Mouse (Mus musculus): ENCODE data around the gene Gpnmb.
A peak's percentile ranks its signal among the peaks of the same experiment; 100 is the strongest.

Gene Gpnmb

DNA sequence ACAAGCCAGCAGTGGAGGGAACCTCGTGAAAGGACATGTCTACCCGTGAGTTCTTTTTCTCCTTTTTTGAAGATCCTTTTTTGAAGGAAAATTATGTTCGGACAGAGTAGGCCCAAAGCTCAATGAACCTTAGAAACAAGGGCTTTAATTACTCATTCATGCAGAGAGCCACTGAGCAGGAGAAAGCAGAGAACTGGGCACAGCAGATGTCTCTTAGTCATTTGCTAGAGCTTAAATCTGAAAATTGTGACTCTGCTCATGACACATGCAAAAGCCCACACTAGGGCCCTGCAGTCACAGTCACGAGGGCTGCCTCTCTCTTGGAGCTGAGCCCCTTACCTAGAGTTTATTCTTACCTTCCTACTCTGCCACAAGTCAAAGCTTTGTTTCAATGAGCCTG, 3.6 kb upstream of the Gpnmb start:
- no peak for DNase-seq

DNA sequence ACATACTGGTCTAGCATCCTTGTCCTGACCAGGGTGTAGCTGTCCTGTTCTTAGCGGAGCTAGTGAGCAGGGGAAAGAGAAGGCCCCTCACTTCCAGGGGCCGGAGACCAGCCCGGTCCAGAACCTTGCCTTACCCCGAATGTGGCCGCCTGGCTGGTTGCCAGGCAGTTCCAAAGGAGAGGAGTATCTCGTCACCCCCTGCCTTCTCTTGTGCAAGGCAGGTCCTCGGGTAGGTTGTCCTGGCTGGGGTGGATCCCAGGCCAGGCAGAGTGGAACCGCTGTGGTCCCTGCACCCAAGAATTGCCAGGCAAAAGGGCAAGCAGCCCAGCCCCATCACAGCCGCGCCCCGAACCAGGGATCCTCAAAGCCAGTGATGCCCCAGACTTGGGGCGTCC, 919 bp downstream of the Gpnmb start:
- DNase-seq: no peak

DNA sequence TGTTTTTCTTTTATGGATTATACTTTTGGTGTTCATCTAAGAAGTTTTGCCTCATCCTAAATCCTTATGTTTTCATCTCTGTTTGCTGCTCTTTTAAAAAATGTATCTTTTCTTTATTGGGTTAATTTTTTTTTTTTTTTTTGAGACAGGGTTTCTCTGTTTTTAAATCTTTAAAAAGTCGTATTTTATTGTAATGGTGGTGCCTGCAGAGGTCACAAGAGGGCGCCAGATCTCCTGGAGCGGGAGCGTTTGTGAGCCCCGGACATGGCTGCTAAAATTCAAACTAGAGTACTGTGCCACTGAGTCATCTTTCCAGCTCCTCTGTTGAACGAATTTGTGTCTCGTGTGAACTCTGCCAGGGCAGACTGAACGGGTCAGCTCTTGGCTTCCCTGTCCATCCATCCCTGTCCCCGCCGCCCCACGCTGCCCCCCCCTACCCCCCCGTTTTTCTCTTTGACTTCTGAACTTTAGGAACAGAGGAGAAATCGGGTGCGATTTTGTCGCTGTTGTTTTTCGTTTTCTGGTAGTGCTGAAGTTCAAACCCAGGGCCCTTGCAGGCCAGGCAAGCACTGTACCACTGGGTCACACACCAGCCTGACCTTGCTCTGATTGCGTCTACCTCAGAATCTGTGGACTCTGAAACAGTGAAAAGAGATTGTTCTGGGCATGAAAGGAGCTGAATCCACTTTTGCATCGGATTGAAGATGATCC, 3.3 kb downstream of the Gpnmb start:
- peak; percentile 38 to 68 for DNase-seq

DNA sequence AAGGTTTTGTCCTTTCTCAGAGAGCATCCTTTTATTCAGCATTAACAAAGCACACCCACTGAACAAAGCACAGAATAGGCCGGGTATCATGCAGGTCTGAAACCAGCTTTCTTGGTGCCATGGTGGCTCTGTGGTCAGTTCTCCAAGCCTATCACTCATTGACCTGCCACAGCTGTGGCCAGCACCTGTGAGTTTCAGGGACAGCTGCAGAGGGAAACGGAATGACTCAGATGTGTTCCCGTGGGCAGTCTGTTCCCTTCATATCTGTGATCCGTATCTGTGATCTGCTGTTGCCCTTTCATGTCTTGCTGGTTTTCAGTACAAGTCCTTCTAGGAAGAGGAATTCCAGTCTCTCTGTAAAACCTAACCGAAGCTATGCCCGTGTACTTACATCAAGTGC, 10.2 kb downstream of the Gpnmb start:
- no peak for DNase-seq

DNA sequence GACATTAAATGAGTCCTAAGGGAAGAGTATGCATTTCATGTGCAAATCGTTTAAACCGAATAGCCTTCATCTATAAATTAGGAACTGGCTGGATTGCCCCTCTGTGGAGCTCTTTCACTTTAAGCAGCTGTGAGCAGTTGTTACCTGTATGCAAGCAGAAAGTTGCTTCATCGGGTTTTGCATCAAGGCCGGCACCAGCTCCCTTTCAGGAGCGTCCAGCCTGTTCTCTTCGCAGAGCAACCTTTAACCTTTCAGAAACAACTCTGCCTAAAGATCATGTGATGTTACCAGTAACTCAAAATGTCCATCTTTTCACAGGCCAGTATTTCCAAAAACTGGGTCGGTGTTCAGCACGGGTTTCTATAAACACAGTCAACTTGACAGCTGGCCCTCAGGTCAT, 10.6 kb downstream of the Gpnmb start:
- no peak for DNase-seq

DNA sequence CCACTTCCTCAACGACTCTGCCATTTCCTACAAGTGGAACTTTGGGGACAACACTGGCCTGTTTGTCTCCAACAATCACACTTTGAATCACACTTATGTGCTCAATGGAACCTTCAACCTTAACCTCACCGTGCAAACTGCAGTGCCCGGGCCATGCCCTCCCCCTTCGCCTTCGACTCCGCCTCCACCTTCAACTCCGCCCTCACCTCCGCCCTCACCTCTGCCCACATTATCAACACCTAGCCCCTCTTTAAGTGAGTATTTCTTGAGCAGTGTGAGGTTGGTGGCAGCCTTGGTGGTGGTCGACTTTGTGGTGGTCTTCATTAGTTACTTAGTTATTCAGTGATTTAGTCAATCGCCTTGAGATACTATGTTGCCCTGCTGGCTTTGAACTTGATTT, 11.5 kb downstream of the Gpnmb start:
- DNase-seq: no peak

DNA sequence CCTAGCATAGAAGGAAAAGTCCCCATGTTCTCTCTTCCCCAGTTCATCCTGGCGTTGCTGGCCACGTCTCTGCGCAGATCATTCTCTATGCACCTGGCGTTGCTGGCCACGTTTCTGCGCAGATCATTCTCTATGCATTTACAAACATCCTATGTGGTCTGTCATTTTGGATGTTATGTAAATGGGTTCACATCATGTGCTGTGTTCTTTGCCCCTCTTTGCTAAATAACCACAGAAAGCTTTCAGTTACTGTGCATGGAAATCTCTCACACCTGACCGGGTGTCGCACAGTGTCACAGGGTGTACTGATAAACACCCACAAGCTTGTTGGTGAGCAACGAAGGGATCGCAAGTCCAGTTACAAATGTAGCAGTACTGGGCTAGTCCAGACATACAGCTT, 12.0 kb downstream of the Gpnmb start:
- DNase-seq: no peak

DNA sequence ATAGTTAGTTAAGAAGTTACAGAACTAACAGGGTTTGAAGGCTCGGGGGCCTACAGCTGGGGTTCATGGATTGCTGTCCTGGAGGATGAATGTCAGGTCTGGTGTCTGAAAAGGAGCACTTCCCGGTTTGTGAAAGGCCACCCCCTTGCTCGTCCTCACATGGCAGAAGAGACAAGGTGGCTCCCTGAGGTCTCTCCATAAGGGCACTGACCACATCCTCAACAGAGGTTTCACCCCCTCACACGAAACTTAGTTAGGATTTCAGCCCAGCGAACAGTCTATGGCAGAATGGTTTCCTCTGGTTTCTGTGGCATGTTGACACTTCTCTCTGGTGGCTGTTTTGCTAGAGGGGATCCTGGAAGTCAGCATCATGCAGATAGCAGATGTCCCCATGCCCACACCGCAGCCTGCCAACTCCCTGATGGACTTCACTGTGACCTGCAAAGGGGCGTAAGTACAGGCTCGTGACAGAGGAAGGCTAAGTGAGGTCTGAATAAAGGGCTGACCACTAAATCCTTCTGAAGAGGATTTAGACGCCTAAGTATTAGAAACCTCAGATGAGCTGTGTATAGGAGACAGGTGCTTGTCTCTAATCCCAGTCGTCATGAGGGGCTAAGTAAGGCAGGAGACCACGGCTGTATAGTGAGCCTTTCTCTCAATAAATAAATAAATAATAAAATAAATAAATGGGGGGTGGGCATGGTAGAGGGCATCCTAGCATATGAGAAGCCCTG, 14.5 kb downstream of the Gpnmb start:
- no peak for DNase-seq

DNA sequence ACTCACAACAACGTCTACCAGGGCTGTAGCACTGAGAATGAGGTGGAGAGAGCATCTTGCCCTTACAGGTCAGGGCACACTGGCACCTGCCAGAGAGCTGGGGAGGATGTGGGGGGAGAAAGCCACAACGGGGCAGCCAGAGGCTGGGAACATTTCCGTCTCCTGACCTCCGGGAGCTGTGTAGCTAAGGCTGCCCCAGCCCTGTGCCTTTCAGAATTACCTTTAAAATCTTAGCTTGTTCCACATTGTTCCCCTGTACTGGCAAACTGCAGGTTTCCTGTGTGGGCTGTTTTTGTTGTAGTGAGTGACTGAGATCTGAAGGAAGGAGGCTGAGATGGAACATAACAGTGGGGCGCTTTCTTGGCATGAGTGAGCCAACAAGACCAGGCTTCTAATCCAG, 15.8 kb downstream of the Gpnmb start:
- DNase-seq: no peak

DNA sequence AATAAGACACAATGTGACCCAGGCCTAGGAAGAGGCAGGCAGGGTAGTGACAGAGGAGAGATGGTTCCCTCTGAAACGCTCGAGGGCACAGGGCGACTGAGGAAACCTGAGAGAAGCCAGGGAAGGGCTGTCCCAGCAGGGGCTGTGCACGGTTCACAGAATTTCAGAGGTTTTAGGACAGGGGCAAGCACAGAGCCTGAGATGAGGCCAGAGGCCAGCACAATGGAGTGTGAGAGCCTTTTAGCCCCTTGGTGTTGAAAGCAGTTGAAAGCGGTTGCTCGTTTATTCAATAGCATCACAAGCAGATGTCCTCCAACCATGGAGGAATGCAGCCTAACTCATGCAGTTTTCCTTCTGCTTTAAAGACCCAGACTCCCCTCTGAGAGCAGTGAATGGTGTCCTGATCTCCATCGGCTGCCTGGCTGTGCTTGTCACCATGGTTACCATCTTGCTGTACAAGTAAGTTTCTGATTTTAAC, 18.9 kb downstream of the Gpnmb start:
- DNase-seq: no peak

DNA sequence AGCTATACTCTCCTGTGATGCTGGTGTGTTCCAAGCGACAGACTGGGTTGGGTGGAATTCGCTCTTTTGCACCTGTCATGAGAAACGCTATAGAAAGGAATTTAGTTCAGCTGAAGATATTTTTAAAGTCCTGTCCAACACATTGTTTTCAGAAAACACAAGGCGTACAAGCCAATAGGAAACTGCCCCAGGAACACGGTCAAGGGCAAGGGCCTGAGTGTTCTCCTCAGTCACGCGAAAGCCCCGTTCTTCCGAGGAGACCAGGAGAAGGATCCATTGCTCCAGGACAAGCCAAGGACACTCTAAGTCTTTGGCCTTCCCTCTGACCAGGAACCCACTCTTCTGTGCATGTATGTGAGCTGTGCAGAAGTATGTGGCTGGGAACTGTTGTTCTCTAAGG, 19.7 kb downstream of the Gpnmb start:
- no peak for DNase-seq

DNA sequence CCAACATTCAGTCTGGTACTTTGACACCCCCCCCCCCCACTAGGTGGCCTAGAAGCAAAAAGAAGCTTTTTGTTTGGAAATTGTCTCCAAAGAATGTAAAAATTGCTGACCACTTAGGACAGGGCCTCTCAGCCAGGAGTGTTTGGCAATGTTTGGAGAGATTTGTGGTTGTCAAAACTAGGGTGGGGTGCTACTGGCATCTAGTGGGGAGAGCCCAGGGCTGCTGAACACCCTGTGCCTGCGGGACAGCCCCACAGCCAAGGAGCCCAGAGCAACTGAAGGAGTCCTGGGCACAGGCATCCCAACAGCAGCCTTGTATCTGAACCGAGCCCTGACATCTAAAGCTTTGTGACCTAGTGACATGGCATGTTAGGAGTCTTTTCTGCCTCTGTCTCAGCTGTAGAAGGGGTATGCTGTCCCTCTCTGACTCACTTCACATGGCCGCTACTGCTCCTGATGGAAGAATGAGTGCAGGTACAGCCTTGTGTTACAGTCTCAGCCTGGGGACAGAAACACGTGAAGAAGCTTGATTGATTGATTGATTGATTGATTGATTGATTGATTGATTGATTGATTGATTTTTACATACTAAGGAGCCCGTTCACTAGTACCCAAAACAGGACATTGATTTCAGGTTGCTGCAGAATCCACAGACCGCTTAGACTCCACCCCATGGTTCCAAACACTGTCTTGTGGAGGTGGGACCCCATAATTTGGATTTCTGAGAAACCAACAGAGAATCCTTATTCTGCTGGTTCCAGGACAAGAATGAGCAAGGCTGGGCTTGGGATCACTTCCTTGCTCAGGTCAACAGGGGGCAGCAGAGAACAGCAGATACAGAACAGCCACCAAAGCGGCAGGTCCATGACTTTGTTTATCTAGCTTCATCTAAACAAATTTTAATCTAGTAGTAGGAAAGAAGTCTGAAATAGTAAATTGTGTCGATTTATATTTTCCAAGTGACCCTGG, 21.0 kb downstream of the Gpnmb start:
- peak; percentile 71 to 81 for DNase-seq

DNA sequence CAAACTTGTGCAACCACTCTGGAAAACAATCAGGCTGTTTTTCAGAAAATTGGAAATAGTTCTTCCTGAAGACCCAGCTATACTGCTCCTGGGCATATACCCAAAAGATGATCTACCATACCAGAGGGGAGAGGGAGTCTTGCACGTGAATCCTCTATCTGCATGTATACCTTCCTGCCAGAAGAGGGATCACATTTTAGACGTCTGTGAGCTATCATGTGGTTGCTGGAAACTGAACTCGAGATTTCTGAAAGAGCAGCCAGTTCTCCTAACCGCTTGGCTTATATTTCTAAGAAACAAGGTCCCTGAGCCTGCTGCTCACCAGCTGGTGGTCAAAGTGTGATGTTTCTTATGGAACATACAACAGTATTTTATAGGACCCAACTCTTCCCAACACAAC, 32.0 kb downstream of the Gpnmb start:
- no peak for DNase-seq

DNA sequence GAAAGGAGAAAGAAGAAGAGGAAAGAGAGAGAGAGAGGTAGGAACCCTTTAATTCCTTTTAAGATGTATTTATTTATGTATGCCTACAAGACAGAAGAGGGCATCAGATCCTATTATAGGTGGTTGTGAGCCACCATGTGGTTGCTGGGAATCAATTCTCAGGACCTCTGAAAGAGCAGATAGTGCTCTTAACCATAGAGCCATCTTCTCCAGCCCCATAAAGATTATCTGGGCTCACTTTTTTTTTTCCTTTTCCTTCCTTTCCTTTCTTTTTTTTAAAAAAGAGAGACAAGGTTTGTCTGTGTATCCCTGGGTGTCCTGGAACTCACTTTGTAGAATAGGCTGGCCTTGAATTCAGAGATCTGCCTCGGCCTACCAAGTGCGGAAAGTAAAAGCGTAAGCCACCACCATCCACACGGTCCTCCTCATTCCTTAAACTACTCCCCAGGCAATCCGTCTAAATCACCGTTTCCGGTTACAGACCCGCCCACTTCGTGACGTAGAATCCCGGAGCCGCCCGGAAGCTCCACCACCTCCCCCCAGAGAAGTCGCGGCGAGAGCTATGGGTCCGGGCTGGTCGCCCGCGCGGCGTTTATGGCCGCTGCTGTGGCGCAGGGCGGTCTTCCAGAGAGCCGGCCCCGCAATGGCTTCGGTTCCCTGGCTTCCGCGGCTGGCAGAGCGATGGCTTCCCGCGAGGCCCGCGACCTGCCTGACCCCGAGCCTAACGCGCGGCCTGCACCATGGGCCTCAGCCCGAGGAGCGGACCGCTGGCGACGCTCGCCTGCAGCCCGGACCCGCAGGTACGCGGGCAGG, 37.2 kb downstream of the Gpnmb start, which contains the start of gene Malsu1:
Malsu1 (plus strand) TSS at position 492 of the 813 bp plus-strand sequence.
- peak; percentile 95 to 96 for DNase-seq

DNA sequence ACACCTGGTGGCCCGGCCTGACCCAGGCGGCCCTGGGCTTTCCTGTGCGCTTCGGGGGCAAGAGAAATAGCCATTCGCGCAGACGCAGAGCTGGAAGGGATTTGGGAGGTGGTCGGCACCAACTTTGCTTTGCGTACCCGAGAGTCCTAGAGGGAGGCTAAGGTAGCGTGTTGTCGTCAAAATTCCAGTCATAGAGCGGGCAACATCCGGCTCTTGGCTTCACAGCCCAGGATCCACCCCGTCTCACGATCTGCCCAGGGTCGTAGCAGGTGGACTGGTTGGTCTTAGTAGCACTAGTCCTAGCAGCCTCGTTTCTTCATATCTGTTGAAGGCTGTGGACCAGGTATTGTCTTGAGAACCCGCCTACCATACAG, 37.8 kb downstream of the Gpnmb start:
- DNase-seq: no peak

DNA sequence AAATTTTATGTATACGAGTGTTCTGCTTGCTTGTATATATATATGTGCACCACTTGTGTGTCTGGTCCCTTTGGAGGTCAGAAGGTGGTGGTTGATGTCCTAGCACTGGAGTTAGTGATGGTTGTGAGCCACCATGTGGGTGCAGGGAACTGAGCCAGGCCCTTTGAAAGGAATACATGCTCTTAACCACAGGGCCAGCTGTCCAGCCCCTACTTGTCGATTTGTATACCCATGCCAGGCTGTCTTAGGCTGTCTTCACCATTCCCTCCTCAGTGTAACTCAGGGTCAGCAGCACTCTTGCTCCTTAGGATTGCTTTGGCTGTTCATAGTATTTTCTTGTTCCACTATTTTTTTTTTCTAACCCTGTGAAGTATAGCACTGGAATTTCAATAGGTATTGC, 41.5 kb downstream of the Gpnmb start:
- no peak for DNase-seq

DNA sequence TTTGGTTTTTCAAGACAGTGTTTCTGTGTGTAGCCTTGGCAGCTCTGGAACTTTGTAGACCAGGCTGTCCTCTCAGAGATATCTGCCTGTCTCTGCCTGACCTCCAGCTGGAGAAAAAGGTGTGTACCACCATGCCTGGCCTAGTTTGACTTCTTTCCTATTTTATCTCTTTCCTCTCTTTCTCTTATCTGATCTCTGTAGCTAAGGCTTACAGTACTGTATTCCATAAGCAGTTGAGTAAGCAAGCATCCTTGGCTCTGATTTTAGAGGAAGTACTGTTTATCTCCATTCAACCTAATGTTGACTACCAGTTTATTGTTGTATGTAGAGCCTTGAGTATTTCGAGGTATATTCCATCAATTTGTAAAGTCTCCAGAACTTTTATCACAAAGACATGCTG, 43.0 kb downstream of the Gpnmb start:
- no peak for DNase-seq

DNA sequence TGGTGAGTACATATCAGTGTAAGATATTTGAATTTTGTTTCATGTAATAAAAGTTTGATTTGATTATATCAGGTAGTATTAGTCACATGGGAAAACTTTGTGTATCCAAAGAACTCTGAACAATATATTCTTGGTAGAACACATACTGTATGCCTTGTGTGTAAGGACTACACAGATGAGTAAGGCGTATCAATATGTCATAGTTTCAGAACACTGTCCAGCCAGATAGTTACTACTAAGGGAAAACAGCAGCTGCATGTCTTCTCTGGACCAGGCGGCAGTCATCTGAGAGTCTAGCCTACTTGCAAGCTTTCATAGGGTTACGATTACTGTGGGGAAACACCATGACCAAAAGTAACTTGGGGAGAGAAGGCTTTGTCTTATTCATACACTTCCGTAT, 46.7 kb downstream of the Gpnmb start:
- DNase-seq: no peak

DNA sequence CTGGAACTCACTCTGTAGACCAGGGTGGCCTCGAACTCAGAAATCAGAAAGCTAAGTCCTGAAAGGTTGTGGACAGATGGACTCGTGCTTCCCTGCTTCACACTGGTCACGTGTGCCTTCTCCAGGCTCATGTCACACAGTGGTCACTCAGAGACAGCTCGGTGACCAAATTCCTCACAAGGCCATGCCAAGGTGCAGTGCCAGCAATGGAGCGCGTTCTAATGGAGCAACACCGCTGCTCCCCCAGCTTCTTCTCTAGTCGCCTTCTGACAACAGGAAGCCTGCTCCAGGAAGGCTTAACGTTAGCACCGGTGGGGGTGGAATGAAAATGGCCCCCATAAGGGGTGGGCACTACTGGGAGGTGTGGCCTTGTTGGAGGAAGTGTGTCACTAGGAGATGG, 58.6 kb downstream of the Gpnmb start:
- DNase-seq: no peak

DNA sequence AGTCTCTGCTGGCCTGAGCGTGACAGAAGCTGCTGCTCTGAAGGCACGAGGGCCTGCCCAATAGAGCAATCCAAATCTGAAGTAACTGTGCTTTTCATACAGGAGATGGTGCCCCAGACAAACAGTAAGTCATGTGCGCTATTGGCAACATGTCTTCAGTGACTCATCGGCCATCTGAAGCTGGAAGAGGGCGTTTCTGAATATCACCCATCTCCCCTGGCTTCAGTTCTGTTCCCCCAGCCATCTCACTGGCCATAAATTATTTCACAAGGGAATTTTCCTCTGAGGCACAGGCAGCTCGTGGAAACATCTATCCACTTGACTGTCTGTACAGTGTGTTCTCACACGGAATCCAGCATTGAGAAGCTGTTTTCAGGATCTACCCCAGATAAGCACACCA, 60.1 kb downstream of the Gpnmb start:
- DNase-seq: peak; percentile 48 to 51

DNA sequence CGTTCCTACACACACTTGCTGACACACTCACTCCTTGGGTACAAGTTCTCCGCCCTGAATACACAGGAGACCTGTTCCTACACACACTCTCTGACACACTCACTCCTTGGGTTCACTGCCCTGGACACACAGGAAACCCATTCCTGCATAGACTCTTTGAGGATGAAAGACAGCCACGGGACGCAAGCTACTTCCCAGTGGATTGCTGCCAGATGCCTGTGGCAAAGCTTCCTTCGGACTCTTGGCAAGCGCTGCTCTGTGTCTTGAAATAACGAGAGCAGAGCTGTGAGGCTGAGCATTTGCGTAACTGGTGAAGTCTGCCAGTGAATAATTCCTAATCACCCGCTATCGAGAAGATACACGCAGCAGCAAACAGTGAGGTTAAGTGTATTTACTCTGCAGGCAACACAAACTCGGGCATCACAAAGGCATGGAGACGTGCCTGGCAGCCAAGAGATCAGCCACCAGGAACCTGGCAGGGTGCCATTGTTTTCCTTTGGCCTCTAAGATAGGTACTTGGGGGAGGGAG, 60.7 kb downstream of the Gpnmb start:
- DNase-seq: peak; percentile 80 to 84

DNA sequence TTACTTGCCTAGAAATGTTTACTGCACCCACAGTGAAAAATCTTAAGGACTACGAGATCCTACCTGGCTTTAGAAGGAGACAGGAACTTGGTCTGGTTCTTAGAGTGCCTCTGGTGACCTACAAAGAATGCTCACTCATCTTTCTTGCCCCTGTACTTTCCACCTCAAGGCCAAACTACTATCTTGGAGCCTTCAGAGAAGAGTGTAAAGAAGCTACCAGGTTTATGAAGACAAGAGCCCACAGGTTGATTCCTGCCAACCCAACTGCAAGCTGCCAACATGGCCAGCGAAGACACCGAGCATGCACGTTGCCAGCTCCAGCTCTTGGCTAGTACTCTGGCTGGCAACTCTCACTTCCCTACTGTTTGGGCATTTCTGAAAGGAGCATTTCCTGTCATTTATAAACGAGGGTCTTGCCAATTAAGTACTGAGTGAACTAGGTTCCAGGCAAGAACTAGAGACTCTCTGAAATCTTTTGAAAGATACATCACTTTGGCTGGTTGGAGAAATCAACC, 61.3 kb downstream of the Gpnmb start:
- DNase-seq: peak; percentile 53 to 68

Data from cerebellum, postnatal 25 days (tissue).